Comparison of ENCODE assay signal across 9 mouse cellular contexts in genomic region chr7:80745250-80745649, GRCm38 (mm10). TPM values are rescaled to one million over a fixed set of nuclear protein-coding genes. Genes with fewer than 3 reads are reported as not detected.
DNase-seq lines count a peak whose midpoint lies in the region; ATAC-seq lines count a peak whose summit lies in the region.
"Had no signal": no experiment of that assay in that cellular context is flagged by ENCODE, and none has a peak within 500 bp of the region (broad histone marks: within the 10 kb centered on the region; RNA-seq: fewer than 3 reads in every experiment).

No protein-coding gene starts in this region.

- no peak for ATAC-seq in lung, embryonic 15.5 days (ENCODE audit: borderline replicate concordance, extremely low read depth, low FRiP score, low TSS enrichment)
- ATAC-seq in forebrain, embryonic 11.5 days (replicated peaks; ENCODE audit: low FRiP score) = peak; percentile 78
- ATAC-seq in megakaryocyte, adult 5-6 weeks (ENCODE audit: poor library complexity, severe bottlenecking) = no peak
- ATAC-seq in megakaryocyte progenitor cell, adult 5-6 weeks (replicated peaks; ENCODE audit: poor library complexity) = no peak

- no peak overlapping the region for H3K4me3 ChIP-seq in lung, embryonic 15.5 days
- H3K4me3 ChIP-seq in forebrain, embryonic 11.5 days (ENCODE audit: low read depth, low read length) = no peak overlapping the region
- H3K4me3 ChIP-seq: erythroblast, embryonic 14.5 days had no signal

- H3K27ac ChIP-seq in lung, embryonic 15.5 days = peak overlapping the region; percentile 45
- peak overlapping the region; percentile 8; the same call in 1 of the 2 replicates for H3K27ac ChIP-seq in forebrain, embryonic 11.5 days (ENCODE audit: low read depth, low read length)

- 29% methylated on average over 9 of the region's 9 CpGs for WGBS in lung, embryonic 15.5 days
- 10% methylated on average over 9 of the region's 9 CpGs for WGBS in forebrain, embryonic 11.5 days

- H3K4me1 ChIP-seq in lung, embryonic 15.5 days = peaks cover 27% of the 10 kb centered on the region
- peaks cover 13% of the 10 kb centered on the region for H3K4me1 ChIP-seq in forebrain, embryonic 11.5 days (replicated peaks; ENCODE audit: control insufficient read depth, insufficient read depth, low read length)

- H3K4me2 ChIP-seq in lung, embryonic 15.5 days = no peak overlapping the region
- H3K4me2 ChIP-seq in forebrain, embryonic 11.5 days (ENCODE audit: low read depth, low read length, severe bottlenecking) = no peak overlapping the region; the same call in 1 of the 2 replicates

- no peak for DNase-seq in lung, postnatal 25 days (ENCODE audit: low spot score)
- peak; percentile 67 for DNase-seq in forebrain, embryonic 11.5 days (ENCODE audit: low spot score)
- DNase-seq in kidney, postnatal 10 days = peak; percentile 58
- DNase-seq in retina, embryonic 14.5 days (ENCODE audit: low spot score) = peak; percentile 31
- no peak for DNase-seq in right cerebral cortex, postnatal 10 days (ENCODE audit: low spot score in 2 of 2)

- H3K9me3 ChIP-seq in lung, embryonic 15.5 days = no peaks in the 10 kb centered on the region
- no peaks in the 10 kb centered on the region for H3K9me3 ChIP-seq in forebrain, embryonic 11.5 days (ENCODE audit: control insufficient read depth, low read length)

- no peaks in the 10 kb centered on the region for H3K27me3 ChIP-seq in lung, embryonic 15.5 days
- no peaks in the 10 kb centered on the region for H3K27me3 ChIP-seq in forebrain, embryonic 11.5 days (ENCODE audit: control insufficient read depth, insufficient read depth, low read length)

- peaks cover 64% of the 10 kb centered on the region for H3K36me3 ChIP-seq in lung, embryonic 15.5 days
- no peaks in the 10 kb centered on the region; the same call in 1 of the 2 replicates for H3K36me3 ChIP-seq in forebrain, embryonic 11.5 days (ENCODE audit: control insufficient read depth, insufficient read depth, low read length)

- H3K9ac ChIP-seq in lung, embryonic 15.5 days = no peak overlapping the region
- H3K9ac ChIP-seq in forebrain, embryonic 11.5 days (ENCODE audit: low read length) = peak overlapping the region; percentile 9

RNA-seq across cellular contexts. Expression of gene Crtc3, which starts 56.6 kb away (rescaled TPM):
- 22.7 and 26.1 TPM in 2 replicates for polyA plus RNA-seq in lung, embryonic 15.5 days (2015; fragmentation: Nextera tagmentation; extraction: Ambion mirVana)
- polyA plus RNA-seq in forebrain, embryonic 11.5 days (2014; fragmentation: Nextera tagmentation; extraction: Ambion mirVana) = 11.9 and 15.5 TPM in 2 replicates
- total RNA-seq in megakaryocyte, adult 5-6 weeks (2015) = 21.3 and 26.9 TPM in 2 replicates
- total RNA-seq in megakaryocyte, adult 5-6 weeks (2017) = 12.5 and 13.0 TPM in 2 replicates
- total RNA-seq in megakaryocyte progenitor cell, adult 5-6 weeks (2015) = 18.3 and 26.9 TPM in 2 replicates
- total RNA-seq in megakaryocyte progenitor cell, adult 5-6 weeks (2017) = 5.6 and 16.3 TPM in 2 replicates

Comparison
In these comparisons a context has a peak if more than half of its experiments do, and no peak if none do; other contexts are left out.
1. DNase-seq: peak in forebrain, embryonic 11.5 days (single experiment), kidney, postnatal 10 days (single experiment) and retina, embryonic 14.5 days (single experiment); none in lung, postnatal 25 days (single experiment) and right cerebral cortex, postnatal 10 days (0 of 2).